Mouse (Mus musculus) skeletal muscle tissue, adult 2 months (tissue): ENCODE data around the gene Tex46.

Experiments used
- DNase-seq: peaks from one replicate; pipeline ENCODE4 v3.0.0-alpha.2; 2012; ENCODE audit warnings: low read depth, low spot score

Gene Tex46

DNA sequence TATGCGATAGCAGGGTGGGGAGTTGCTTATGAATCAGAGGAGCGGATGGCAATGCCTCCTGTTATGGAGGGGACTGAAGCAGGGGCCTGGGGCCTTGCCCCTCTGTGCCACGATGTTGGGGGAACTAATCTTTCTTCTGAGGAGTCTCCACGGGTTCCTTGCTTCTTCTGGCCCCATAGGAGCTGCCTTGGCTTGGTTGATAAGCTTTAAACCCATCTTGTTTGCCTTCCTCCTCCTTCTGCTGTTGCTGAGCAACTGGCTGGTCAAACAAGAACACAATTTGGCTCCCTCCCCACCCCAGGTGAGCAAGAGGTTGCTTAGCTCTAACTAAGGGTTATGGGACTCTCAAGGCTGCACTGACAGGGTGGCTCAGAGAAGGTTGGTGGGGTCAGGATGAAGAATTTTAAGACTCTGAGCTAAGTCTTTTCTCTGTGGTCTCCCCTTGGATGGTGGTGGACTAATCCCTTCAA is at the start of gene Tex46:
TSS of gene Tex46 (plus strand) at position 51 of the 470 bp plus-strand sequence.
- DNase-seq, result no peak

DNA sequence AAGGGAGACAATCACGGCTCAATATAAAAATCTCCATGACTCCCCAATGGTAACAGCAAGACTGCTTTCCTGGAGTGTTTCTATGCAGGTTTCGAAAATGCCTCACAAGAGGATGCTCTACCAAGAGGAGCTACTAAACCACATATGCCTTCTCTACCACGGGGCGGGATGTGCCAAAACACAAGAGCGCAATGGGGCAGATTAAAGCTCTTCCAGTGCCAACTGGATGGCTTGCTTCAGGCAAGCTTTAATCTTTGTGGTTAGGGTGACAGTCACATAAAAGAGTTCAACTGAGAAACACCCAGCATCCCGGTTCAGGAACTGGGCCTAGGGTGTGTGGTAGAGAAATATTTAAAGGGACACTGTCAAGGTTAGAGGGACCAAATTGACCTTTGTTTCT is 47.5 kb upstream of the Tex46 start:
- no peak for DNase-seq

DNA sequence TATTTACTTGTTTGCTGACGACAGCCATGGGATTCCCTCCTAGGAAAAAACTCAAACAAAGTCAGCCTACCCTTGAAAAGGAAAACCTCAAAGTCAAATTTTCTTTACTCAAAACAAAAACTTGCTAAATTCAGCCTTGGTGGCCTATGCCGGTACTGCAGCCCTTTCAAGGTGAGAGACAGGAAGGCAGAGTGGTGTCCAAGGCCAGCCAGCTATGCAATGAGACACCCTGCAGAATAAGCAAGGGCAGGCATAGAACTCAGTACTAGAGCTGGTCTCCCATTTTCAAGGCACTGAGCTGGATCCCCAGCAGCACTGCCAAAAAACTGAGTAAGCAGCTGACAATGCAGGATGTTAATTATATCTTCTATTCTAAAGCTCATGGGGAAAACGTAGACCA is 41.6 kb upstream of the Tex46 start:
- no peak for DNase-seq

DNA sequence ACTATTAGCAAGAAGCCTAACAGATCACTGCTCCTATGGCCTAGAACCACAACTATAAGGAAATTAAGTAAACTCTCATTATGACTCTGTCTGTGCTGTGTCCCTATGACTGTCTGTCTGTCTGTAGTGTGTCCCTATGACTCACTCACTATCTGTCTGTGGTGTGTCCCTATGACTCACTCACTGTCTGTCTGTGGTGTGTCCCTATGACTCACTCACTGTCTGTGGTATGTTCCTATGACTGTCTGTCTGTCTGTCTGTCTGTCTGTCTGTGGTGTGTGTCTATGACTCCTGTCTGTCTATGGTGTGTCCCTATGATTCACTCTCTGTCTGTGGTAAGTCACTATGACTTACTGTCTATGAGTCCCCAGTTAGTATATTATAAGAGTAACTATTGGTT is 40.2 kb upstream of the Tex46 start:
- DNase-seq, result no peak

DNA sequence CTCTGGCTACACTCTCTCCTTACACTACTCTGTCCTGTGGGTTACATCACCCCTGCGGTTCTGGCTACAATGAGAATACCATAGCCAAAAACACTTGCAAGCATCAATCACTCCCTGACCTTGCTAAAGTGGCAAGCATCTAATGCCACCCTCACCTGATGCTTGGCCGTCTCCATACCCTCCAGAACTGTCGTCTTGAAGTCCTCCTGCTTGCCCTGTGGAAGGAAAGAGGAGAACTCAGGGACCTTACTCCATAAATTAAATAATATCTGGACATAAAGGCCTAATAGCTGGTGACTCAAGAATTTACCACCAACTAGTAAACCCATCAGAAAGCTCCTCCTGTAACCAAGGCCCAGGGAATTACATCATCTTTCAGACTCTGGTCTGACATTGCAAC is 28.4 kb upstream of the Tex46 start:
- DNase-seq, result no peak

DNA sequence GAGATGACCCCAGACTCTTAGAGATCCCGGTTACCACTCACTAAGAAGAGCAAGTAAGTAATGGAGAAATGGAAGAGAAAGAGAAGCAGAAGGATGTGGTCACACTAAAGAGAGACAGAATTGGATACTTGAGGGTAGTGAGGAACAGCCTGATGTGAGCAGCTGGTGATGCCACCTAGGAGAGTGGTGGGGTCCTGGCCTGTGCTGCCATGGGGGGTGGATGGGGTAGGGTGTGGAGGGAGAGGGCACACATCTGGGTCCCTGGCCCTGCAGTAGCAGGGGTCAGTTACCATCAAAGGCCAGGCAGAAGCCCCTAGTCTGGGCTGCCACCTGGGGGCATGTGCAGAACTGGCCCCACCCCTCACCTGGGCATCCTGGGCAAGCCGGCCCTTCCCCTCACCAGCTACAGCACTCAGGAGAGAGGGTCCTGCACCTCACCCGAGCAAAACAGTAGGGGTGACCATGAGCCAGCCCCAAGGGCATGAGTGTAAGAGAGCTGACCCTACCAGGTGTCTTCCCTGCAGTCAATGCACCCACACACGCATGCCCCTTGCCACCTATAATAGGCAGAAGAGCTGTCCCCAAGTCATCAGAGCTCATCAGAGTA is 22.9 kb upstream of the Tex46 start:
- DNase-seq, result no peak

DNA sequence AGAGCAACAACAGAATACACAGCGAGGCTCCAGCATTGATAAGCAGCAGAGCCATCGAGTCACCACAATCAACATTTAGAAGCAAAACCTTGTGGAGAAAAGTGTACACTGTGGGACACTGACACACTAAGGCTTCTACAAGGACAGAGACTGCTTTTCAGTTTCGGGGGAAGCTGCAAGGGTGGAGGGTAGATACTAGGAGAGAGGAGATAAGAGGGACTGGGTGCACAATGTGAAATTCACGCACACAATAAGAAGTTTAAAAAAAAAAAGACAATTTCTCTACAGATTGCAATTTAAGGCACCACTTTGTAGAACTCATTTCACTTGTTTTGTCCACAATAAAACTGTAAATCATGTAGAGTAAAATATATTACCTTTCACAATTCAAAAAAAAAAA is 22.2 kb upstream of the Tex46 start:
- DNase-seq, result no peak

DNA sequence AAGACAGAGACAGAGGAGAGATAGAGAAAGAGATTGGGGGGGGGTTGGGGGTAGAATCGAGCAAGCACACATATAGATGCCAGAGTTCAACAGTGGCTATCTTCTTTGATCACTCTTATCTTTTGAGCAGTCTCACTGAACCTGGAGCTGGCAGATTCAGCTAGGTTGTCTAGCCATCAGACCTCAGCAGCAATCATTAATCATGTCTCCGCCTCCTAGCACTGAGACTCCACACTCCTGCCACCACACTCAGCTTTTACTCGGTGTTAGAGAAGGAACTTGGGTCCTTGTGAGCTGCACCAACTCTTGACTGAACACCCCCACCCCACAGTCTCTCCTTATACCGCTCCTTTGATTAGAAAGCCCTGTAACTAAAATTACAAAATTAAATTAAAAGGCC is 18.1 kb upstream of the Tex46 start:
- no peak for DNase-seq

DNA sequence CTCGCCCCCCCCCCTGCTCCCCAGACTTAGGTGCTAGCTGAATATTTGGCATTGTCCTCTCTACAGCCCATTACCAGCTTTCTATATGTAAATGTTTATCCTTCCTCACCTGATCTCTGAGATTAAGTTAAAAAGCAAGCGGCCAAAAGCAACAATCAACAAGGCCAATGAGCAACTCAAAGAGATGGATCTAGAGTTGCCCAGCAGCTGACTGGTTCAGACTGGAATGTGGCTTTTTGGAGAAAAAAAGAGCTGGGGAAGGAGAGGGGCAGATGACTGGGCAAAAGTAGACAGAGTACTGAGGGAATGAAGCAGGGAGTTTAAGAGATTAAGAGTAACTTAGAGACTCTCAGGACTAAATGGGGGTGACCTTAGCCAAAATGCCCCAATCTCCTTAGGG is 16.2 kb upstream of the Tex46 start:
- no peak for DNase-seq

DNA sequence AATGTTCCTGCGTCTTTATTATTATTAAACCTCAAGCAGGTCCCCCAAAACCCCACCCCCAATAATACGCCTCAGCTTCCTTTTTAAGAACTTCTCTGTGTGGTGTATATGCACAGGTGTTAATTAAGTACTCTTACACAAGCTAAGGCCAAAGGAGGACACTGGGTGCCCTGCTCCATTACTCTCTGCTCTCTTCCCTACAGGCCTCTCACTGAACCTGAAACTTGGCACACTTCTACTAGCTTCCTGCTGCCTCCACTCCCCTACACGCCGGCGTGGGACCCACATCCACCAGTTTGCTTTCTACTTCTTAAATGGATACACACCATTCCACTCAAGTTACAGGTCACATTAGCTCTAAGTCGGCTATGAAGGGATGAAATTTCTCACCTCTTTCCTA is 15.0 kb upstream of the Tex46 start:
- DNase-seq, result no peak

DNA sequence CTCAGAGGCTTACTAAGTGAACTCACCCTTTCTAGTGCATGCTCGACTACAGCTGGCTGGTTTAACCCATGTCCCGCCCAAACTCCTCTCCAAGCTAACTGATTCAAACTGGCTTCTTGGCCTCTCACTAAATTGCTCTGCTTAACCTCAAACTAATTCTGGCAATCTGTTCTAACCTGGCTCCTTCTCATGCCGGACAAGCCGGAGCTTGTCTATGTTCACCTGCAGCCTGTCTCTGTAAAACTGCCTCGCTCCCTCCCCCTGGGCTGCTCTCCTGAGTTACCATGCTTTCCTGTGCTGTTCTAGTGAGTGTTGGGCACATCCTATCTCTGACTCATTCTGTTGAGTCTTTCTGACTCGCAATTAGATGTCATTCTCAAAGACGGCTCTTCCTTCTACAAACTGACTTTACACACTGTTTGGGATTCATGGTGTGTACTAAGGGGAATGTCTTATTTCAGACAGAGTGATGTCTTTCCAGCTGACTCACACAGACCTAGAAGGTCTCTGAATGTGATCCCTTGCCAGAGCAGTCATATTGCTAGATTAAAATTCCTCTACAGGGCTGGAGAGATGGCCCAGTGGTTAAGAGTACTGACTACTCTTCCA is 11.9 kb upstream of the Tex46 start:
- no peak for DNase-seq

DNA sequence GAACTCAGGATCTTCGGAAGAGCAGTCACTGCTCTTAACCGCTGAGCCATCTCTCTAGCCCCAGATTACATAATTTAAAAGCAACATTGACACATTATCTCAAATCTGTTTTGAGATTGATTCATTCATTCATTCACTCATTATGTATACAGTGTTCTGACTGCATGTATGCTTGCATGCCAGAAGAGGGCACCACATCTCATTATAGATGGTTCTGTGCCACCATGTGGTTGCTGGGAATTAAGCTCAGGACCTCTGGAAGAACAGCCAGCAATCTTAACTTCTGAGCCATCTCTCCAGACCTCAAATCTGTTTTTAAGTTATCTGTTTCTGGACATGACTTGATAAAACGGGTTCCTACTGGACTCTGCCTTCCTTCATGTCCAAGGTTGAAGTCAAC is 10.4 kb upstream of the Tex46 start:
- no peak for DNase-seq

DNA sequence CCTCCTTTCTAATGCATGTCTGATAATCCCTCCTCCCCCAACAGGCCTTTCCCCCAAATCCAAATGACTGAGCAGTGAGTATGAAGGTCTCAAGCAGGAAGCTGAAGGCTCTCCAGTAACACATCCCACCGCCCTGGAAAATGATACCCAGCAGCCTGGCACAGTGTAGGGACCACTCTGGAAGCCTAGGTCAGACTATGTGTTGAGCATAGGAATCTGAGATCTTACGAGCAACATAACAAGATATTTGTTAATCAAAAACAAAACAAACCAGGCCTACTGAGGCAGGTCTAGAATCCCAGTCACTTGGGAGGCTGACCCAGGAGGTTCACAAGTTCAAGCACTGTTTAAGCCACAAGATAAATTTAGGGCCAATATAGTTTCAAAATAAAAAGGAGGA is 9.7 kb upstream of the Tex46 start:
- DNase-seq, result no peak

DNA sequence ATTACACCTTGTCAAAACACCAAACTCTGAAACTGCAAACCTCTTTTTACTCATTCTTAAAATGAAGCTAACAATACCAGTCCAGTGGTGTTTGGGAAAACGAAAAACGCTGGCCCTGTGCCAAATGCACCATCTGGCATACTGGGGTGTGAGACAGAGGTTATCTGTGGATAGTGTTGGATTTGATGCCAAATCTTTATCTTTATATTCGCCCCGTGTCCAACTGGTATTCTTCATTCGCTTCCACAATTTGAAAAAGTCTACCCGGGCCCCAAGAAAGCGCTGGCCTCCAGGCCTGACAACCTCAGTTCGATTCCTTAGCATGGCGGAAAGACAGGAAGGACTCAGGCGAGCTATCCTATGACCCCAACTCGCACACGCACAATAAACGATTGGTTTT is 8.8 kb upstream of the Tex46 start:
- DNase-seq, result peak; percentile 18

DNA sequence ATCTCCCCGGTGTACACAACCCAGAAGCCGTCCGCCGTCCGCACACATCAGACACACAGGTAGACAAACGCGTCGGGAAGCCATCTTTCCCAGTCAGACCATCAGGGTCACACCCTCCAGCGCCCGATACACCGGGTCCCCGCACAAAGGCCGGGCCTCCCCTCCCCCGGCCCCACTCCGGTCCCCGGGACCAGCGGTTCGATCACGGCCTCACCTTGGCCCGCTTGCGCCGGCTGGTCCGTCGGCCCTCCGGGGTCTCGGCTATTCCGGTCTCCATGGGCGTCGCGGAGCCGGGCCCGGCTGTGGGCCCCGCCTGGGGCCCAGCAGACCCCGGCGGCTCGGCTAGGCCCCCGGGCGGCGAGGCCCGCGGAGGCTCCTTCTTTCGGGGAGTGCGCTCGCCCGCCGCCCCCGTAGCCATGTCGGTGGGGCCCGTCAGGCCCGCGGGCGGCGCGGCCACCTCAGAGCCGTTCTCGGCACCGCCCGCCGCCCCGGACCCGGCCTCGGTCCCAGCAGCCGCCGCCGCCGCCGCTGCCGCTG is 8.2 kb upstream of the Tex46 start:
- DNase-seq, result no peak

DNA sequence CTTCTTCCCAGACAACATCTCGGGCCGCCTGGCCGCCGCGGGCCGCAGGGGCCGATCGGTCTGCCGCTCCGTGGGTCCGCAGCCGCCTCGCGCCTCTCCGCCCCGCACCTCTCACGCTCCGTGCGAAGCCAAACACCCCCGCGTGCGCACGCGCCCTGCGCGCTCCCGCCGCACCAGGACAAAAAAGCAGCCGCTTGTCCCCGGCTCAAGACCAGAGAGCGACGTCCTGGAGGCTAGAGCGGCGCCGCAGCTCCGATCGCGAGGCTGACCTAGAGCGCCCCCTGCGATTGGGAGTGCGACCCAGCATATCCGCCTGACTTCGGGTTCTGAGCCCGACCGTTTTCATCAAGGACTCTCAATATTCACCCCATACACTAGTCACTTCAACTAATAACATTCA is 7.7 kb upstream of the Tex46 start, which contains the start of gene Kdm1a:
TSS of gene Kdm1a (minus strand) at position 156 of the 400 bp plus-strand sequence.
- DNase-seq, result peak; percentile 90

DNA sequence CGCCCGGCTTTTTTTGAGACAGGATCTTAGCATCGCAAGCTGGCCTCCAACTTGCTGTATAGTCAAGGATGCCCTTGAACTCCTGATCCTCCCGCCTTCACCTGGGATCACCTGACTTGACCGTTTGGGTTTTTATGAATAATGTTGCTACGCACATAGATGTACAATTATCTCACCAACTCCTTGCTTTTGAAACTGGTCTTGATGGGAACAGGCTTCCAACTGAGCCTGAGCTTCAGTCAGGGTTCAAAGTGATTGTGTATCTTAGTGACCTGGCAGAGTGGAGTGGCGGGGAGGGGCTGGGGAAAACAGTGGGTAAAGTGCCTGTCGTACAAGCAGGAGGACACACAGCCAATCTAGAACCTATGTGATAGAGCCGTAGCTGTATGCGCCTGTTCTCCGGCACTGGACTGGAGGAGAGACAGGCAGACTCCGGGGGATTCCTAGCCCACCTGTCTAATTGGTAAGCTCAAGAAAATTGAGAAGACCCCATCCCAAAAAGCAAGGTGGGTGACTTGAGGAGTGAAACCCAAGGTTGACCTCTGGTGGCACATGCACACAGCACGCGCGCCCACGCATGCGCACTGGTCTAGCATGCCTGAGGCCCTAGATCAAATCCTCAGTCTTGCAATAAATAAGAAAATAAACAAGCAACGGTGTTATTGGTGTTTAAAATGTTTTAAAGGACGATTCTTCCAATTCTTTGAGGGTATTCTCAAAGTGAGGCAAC is 4.3 kb upstream of the Tex46 start:
- DNase-seq, result no peak

DNA sequence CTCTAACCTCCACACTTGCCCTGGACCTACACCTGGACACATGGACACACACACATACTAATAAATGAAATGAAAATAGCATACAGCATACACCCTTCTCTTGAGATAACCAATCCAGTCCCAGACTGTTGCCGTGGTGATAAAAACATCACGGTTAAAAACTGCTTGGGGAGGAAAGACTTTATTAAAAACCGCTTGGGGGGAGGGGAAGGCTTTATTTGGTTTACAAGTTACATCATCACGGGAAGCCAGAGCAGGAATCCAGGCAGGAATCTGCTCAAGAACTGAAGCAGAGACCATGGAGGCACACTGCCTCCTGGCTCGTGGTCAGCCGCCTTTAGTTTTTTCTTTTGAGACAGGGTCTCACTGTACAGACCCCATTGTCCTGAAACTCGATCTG is 3.4 kb downstream of the Tex46 start:
- no peak for DNase-seq

DNA sequence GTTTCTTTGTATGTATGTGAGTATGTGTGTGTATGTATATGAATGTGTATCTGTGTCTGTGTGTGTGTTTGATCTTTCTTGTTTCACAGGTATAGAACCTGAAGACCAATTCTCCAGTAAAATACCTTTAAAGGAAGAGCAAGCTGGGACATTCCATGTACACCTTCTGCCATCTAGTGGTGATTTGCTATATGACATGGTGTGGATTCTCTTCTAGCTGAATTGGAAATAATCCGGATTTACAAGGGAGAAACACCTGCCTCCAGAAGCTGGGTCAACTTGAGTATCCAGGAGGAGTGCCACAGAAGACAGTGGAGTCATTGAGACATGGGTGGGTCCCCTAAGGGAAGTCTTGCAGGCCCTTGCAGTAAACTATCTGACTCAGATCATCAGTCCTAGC is 11.1 kb downstream of the Tex46 start:
- no peak for DNase-seq

DNA sequence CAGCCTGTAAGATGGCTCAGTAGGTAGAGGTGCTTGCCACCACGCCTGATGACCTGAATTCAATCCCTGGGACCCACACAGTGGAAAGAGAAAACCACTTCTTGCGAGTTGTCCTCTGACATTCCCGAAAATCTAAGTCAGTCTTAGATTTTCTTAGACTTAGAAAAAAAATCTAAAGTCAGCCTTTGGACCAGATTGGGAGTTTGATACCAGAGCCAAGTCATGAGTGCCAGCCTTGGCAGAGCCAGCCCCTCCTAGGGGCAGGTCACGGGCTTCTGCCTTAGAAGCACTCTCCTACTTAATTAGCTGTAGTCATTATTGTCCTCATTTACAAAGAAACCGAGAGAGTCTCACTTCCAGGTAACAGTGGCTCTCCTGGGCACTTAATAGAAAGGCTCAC is 11.7 kb downstream of the Tex46 start:
- DNase-seq, result no peak

DNA sequence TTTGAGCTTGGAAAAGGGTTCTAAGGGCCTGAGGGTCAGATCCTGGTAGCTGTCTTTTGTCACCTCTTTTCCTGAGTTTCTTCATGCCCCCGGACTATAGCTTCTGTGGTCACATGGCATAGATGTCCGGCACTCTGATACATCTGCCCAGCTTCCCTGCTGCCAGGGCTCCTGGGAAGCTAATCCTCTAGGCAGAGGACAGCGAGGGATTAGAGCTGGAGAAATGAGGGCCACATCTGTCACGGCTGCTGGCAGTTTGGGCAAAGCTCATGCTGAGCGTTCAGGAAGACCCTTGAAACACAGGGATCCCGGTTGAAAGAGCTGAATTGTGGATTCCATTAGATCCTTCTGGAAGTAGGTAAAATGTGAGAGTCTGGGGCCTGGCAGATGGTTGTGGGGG is 12.2 kb downstream of the Tex46 start, which contains the start of gene Lactbl1:
TSS of gene Lactbl1 (plus strand) at position 234 of the 400 bp plus-strand sequence.
- DNase-seq, result no peak

DNA sequence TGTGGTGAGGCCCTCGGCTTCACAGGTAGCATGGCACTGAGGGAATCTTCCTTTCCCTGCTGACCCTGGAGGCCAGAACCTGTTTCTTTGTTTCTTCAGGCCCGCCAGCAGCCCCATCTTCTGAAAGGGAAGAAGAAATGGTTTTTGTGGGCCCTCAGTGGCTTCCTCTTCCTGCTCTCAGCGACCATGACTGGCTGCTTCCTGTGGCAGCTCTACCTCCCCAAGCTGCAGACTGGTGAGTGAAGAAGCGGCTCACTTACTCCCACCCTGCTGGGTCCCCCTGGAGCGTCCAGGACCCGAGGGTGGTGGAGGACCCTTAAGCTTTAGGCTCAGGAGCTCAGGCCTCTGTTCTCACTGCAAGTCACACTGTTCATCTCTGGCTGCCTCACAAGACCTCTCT is 16.4 kb downstream of the Tex46 start:
- no peak for DNase-seq
